Mouse (Mus musculus) left cerebral cortex, adult 8-10 months (tissue): ENCODE data around the gene Prss53. TPM values are rescaled to one million over a fixed set of nuclear protein-coding genes. Genes with fewer than 3 reads are reported as not detected.
"Not testable (repeated sequence)": the region's sequence is repeated elsewhere in the genome, so short reads cannot be mapped to it uniquely, and the experiment has no call there.

ENCODE experiments used
- DNase-seq, 2 experiments: peaks; one replicate each; pipeline ENCODE4 v3.0.0; 2022; ENCODE audit warnings: low spot score in 2 of 2
- total RNA-seq, 4 experiments: library from RNA; stranded (reverse); gene quantifications; 2 replicates each; pipeline ENCODE4 v1.2.4; 2022

Gene Prss53
- total RNA-seq, 4 experiments from 2014 or later = 0.78 to 2.1 (median 1.4) TPM

DNA sequence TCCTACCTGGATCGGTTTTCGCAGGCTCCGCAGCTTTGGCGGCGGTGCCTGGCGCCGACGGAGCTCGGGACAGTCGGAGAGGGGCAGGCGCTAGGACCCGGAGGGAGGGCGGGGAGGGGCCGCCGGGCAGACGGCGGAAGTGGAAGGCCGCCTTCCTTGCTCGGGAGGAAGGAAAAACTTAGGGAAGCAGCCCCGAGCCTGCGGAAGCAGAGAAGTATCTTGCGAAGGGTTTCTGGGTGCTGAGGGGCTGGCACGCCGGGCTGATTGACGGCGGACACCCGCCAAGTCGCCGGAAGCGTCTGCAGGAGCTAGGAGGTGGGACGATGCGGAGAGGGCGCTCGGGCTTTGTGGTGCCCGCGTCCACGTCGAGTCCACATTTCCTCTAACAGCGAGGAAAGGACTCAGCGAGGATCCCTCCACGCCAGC, 14.7 kb downstream of the Prss53 start, which contains the start of gene Zfp646:
Zfp646 (plus strand) TSS at position 181 of the 426 bp plus-strand sequence.
- DNase-seq = peak in 1 of 2 experiments; percentile 57

GRCm38 (mm10) chr7:127875627-127876001, 15.2 kb downstream of the Prss53 start:
- DNase-seq = peak; percentile 82 to 94

DNA sequence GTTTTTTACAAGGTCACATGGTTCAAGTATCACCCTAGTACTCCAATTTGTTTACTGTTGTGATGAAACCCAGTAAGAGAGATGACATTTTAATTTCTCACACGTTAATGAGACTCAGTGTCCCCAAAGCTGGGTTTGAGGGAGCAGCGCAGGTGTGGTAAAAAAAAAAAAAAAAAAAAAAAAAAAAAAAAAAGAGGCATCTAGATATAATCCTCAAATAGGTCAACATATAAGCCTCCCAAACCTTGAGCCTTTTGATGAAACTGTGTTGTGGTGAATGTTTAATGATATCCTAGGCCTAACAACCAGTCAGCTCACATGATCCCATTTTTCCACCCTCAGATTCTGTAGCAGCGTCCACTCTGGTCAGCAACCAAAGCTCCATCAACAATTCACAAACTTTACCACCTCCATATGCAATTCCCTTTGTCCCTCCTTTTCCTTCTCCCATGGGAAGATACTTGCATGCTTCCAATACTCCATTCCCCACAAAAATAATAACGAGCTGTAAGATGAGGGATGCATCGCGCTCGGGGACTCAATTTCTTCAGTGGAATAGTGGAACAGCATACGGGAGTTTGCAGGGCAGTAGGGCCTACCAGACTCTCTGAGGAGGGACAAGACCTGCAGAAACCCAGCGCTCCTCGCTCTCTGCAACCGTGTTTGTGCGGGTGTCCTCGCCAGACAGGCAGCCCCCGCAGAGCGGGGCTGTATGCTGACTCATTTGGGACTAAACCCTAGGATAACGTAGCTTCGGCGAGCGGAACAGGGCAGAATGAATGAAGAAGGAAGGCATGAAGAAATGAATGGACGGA, 15.8 kb downstream of the Prss53 start:
- no peak for DNase-seq

GRCm38 (mm10) chr7:127870136-127870821, 20.5 kb downstream of the Prss53 start:
- DNase-seq = no peak

DNA sequence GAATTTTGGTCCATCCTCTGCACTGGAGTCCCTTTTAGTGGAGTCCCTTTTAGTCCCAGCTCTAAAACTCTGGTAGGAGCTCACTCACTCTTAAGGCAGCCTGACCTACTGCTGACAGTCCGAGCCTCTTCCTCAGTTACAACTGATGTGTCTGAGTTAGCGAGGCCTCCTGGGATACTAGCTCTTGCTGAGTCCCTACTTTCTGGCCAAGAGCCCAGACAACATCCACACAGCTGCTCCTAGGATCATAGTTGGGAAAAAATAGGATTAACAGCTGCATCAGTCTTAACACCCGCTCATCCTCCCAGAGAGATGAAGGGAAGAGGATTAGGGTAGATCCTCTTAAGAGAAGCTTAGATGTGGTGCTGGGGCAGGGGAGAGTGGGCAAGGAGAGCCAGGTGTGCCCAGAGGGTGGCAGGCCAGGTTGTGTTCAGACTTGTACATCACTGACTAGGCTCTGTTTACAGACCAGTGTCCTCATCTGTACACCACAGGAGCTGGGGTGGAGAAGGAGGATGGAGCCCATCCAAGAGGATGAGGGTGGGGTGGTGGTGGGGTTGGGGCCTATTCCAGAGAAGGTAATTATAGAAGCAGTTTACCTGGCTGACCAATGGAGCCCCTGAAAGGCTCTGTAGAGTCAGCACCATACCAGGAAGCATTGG, 21.5 kb downstream of the Prss53 start:
- DNase-seq = peak in 1 of 2 experiments; percentile 43

GRCm38 (mm10) chr7:127867641-127868040, 23.1 kb downstream of the Prss53 start:
- DNase-seq = no peak

GRCm38 (mm10) chr7:127866434-127866833, 24.3 kb downstream of the Prss53 start:
- DNase-seq = no peak

DNA sequence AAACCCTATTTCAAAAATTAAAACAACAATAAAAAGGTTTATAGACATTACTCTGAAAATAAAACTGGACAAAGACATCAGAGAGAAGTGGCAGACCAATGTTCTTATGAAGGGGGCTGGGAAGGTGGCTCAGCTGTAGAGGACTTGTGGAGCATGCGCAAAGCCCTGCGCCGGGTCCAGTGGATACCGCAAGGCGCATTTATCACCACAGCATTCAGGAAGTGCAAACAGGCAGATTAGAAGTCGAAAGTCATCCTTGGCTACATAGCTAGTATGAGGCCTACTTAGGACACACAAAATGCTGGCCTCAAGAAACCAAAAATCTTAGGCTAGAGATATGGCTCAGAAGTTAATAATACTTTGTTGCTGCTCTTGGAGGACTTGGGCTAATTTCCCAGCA, 32.5 kb downstream of the Prss53 start:
- DNase-seq = no peak

DNA sequence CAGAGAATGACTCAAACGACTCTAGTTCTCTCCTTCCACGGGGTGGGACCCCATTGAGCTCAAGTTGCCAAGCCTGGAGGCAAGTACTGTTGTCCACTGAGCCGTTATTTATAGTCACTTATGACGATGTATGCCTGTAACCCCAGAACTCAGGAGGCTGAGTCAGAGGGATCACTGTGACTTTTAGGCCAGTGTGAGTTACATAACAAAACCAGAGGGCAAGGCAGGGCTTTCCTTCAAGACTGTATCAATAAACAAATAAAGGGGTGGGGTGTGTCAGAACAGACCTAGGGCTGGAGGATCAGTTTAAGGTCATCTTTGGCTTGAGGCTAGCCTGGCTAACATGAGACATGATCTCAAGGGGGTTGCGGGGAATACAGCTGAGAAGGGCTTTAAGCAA, 39.9 kb downstream of the Prss53 start:
- DNase-seq = no peak

- no peak for DNase-seq
Measured at GRCm38 (mm10) chr7:127849973-127850875, 40.5 kb downstream of the Prss53 start.

- DNase-seq = peak; percentile 63 to 74
Measured at GRCm38 (mm10) chr7:127842001-127842718, 48.6 kb downstream of the Prss53 start.

DNA sequence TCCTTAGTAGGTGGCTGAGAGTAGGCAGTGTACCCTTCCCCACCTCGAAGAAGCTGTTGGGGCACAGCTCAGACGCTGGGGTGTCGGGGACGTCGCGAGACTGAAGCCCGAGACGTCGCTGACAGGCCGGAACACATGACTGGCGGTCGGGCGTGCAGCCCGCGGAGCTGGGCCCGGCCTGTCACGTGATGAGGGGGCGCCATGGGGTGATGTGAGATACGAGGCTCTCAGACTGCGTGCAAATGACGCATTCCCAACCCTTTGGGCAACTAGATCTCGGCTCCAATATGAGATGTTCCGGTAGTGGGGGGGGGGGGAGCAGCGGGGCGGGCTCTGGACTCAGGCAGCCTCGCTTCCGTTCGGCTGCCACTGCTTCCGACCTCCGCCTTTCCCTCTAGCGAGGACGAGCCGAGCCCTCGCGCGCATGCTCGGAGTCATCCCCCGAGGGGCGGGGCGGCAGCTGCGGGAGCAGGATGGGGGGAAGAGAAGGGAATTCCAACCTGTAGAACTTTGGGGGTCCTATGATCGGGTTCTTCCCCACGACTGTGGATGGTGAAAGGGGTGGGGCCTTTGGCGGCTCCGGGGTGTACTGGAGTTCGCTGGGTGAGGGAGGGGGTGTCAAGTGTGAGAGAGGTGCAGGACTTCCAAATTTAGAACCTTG, 49.3 kb downstream of the Prss53 start:
- DNase-seq = peak; percentile 87 to 99

DNA sequence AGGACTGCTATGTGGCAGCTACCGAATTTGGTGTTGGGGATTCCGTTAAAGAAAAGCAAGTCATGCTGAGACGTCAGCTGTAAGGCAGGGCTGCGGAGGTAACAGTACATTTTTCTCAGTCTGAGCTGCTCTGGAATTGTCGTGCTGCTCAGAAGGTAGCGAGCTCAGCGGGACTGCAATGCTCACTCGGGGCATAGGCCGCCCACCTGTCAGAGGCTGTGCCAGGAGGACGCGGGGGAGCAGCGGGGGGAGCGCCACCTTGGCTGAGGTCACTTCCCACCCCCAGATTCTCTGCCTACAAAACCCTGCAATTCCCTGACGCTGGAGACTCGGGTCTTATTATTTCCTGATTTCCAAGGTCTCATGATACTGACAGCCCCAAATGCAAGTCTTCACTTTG, 49.9 kb downstream of the Prss53 start:
- DNase-seq = peak; percentile 70 to 85

DNA sequence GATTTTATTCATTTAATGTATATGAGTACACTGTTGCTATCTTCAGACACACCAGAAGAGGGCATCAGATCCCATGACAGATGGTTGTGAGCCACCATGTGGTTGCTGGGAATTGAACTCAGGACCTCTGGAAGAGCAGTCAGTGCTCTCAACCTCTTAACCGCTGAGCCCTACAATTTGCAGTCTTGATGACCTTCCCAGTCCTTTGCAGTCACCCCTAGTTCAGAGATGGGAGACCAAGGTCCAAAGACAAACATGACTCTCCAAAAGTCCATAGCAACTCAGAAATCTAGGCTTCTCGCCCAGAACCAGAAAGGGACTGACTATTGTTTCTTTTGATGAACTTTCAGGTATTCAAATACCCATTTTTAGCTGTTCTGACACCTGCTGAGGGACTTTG, 50.7 kb downstream of the Prss53 start:
- DNase-seq = not testable (repeated sequence)

- not testable (repeated sequence) for DNase-seq
Measured at GRCm38 (mm10) chr7:127837878-127838277, 52.9 kb downstream of the Prss53 start.

DNA sequence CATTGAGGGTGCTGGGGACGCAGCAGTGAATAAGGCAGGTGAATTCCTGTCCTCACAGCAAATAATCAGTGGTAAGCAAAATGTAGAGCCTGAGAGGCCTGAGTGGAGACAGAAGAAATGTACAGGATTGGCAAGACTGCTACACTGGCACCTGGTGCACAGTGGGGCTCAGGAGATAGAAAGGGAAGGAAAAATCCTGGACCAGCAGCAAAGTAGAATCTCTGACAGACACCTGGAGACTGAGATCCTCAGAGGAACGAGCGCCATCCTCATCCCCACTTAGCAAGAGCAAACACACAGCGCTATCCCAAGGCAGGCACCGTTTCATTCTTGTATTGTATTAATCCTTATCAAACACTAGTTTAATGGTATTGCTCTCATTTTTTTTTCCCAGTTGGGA, 53.3 kb downstream of the Prss53 start:
- no peak for DNase-seq
